Mouse (Mus musculus) liver, embryonic 11.5 days (tissue): Measurements from ENCODE around the gene Ube2c. TPM values are rescaled to one million over a fixed set of nuclear protein-coding genes. Genes with fewer than 3 reads are reported as not detected.

Source experiments
- ATAC-seq: fragments of 200-750 bp; cut with Nextera tagmentation; replicated peaks from 2 replicates; pipeline ENCODE4 v1.8.0; 2017; ENCODE audit warnings: moderate number of reproducible peaks, mild to moderate bottlenecking, moderate TSS enrichment, moderate library complexity; ENCODE audit not compliant: low FRiP score
- DNase-seq: peaks from one replicate; pipeline ENCODE4 v3.0.0-alpha.2; 2017; ENCODE audit warnings: low spot score
- H3K27ac ChIP-seq: fragments of 300-500 bp; sonication (generic); 2 replicates; pipeline ENCODE4 v1.5.1; 2014; ENCODE audit warnings: mild to moderate bottlenecking, low read depth, low read length, control low read depth
- H3K27me3 ChIP-seq: fragments of 300-500 bp; sonication (generic); replicated peaks from 2 replicates; pipeline ENCODE4 v1.6.1; 2014; ENCODE audit warnings: low read length, mixed read lengths; ENCODE audit not compliant: control insufficient read depth, insufficient read depth
- H3K36me3 ChIP-seq: fragments of 300-500 bp; sonication (generic); 2 replicates; pipeline ENCODE4 v1.6.1; 2014; ENCODE audit warnings: mild to moderate bottlenecking, low read length, moderate library complexity, mixed read lengths; ENCODE audit not compliant: control insufficient read depth, insufficient read depth
- H3K4me1 ChIP-seq: fragments of 300-500 bp; sonication (generic); replicated peaks from 2 replicates; pipeline ENCODE4 v1.6.1; 2014; ENCODE audit warnings: low read length, mixed read lengths; ENCODE audit not compliant: control insufficient read depth, insufficient read depth
- H3K4me2 ChIP-seq: fragments of 300-500 bp; sonication (generic); 2 replicates; pipeline ENCODE4 v1.6.1; 2014; ENCODE audit warnings: mild to moderate bottlenecking, control low read depth, moderate library complexity
- H3K4me3 ChIP-seq: fragments of 300-500 bp; sonication (generic); 2 replicates; pipeline ENCODE4 v1.5.1; 2014; ENCODE audit warnings: low read depth, low read length, control low read depth
- H3K9ac ChIP-seq: fragments of 300-500 bp; sonication (generic); 2 replicates; pipeline ENCODE4 v1.6.1; 2014; ENCODE audit warnings: low read depth, low read length, control low read depth
- H3K9me3 ChIP-seq: fragments of 300-500 bp; sonication (generic); 2 replicates; pipeline ENCODE4 v1.6.1; 2016; ENCODE audit warnings: low read length, inconsistent platforms, mixed read lengths; ENCODE audit not compliant: control insufficient read depth
- WGBS: fragments of 180-500 bp; shearing (Covaris S2); extraction: QIAGEN DNeasy Blood & Tissue Kit; methylation state at CpG from one replicate; pipeline ENCODE4 v1.1.7; 2014; 5-methylcytosine and 5-hydroxymethylcytosine counted together
- polyA plus RNA-seq: library from polyadenylated mRNA; unstranded; fragments of >200 nt; fragmentation: Nextera tagmentation; extraction: Ambion mirVana; gene quantifications from 2 replicates; pipeline ENCODE4 v1.2.1, GENCODE M21; 2014

Ube2c gene
- polyA plus RNA-seq, 1 experiment from 2014 or later = 522 TPM

- Histone ChIP-seq H3K9me3 (no peaks in the 10 kb centered on the region), H3K27me3 (no peaks in the 10 kb centered on the region), H3K4me3 (no peak overlapping the region), H3K9ac (no peak overlapping the region), H3K4me1 (peaks cover 6% of the 10 kb centered on the region; the same call in 1 of the 2 replicates), H3K36me3 (0 out of 2 replicates have a peak, but pooled peaks cover 3% of the 10 kb centered on the region), H3K4me2 (no peak overlapping the region), H3K27ac (0 out of 2 replicates have a peak overlapping the region, but pooled peaks have one; percentile 57)
- 70% methylated on average over 5 of the region's 5 CpGs for WGBS
- ATAC-seq = peak; percentile 35; the same call in 1 of the 2 replicates
- DNase-seq = no peak
These were observed 45.6 kb downstream of the Ube2c start for GRCm38 (mm10) chr2:164815348-164815747.

- Histone ChIP-seq H3K36me3 (0 out of 2 replicates have a peak, but pooled peaks cover 3% of the 10 kb centered on the region), H3K9ac (no peak overlapping the region), H3K9me3 (no peaks in the 10 kb centered on the region), H3K4me1 (peaks cover 6% of the 10 kb centered on the region; the same call in 1 of the 2 replicates), H3K4me2 (no peak overlapping the region), H3K27me3 (no peaks in the 10 kb centered on the region), H3K4me3 (no peak overlapping the region), H3K27ac (0 out of 2 replicates have a peak overlapping the region, but pooled peaks have one; percentile 57)
- ATAC-seq (peak; percentile 74), DNase-seq (no peak)
- WGBS = 70% methylated on average over 8 of the region's 8 CpGs
These were observed 46.1 kb downstream of the Ube2c start for GRCm38 (mm10) chr2:164815821-164816220.

- Histone ChIP-seq H3K36me3 (0 out of 2 replicates have a peak, but pooled peaks cover 3% of the 10 kb centered on the region), H3K4me2 (no peak overlapping the region), H3K4me3 (no peak overlapping the region), H3K9ac (no peak overlapping the region), H3K27ac (no peak overlapping the region), H3K9me3 (no peaks in the 10 kb centered on the region), H3K4me1 (peaks cover 6% of the 10 kb centered on the region; the same call in 1 of the 2 replicates), H3K27me3 (no peaks in the 10 kb centered on the region)
- DNase-seq (no peak), ATAC-seq (no peak)
- 80% methylated on average over 6 of the region's 6 CpGs for WGBS
These were observed 47.5 kb downstream of the Ube2c start for GRCm38 (mm10) chr2:164817206-164817605.

- Histone ChIP-seq H3K27me3 (no peaks in the 10 kb centered on the region), H3K9ac (no peak overlapping the region), H3K4me2 (no peak overlapping the region), H3K4me3 (no peak overlapping the region), H3K36me3 (0 out of 2 replicates have a peak, but pooled peaks cover 2% of the 10 kb centered on the region), H3K9me3 (no peaks in the 10 kb centered on the region), H3K27ac (0 out of 2 replicates have a peak overlapping the region, but pooled peaks have one; percentile 5), H3K4me1 (peaks cover 6% of the 10 kb centered on the region; the same call in 1 of the 2 replicates)
- WGBS = 80% methylated on average over 5 of the region's 5 CpGs
- DNase-seq (no peak), ATAC-seq (no peak)
These were observed 48.0 kb downstream of the Ube2c start for GRCm38 (mm10) chr2:164817703-164818102.

GRCm38 (mm10) chr2:164821060-164821459 is 51.4 kb downstream of the Ube2c start:
- DNase-seq = no peak
- Histone ChIP-seq H3K4me3 (no peak overlapping the region), H3K4me1 (peaks cover 7% of the 10 kb centered on the region), H3K36me3 (peaks cover 10% of the 10 kb centered on the region), H3K27me3 (no peaks in the 10 kb centered on the region), H3K9ac (no peak overlapping the region), H3K9me3 (no peaks in the 10 kb centered on the region), H3K27ac (no peak overlapping the region), H3K4me2 (no peak overlapping the region)
- 87% methylated on average over 6 of the region's 6 CpGs for WGBS
- ATAC-seq = no peak

- Histone ChIP-seq H3K36me3 (peaks cover 16% of the 10 kb centered on the region), H3K4me3 (peak within 1 kb of the TSS; percentile 77), H3K4me2 (peak within 1 kb of the TSS; percentile 79), H3K27ac (peak within 1 kb of the TSS; percentile 57; the same call in 1 of the 2 replicates), H3K9me3 (no peaks in the 10 kb centered on the region), H3K27me3 (no peaks in the 10 kb centered on the region), H3K4me1 (peaks cover 8% of the 10 kb centered on the region), H3K9ac (peak within 1 kb of the TSS; percentile 75)
- WGBS = 2% methylated on average over 32 of the region's 32 CpGs
- ATAC-seq = peak; percentile 99
- peak; percentile 99 for DNase-seq
These were observed 53.0 kb downstream of the Ube2c start, which contains the start of gene Zswim1 for GRCm38 (mm10) chr2:164822636-164823165. Gene Zswim1 (plus strand): TSS chr2:164822686.

- WGBS = 2% methylated on average over 10 of the region's 10 CpGs
- H3K27me3 ChIP-seq = no peaks in the 10 kb centered on the region
- peak overlapping the region; percentile 77 for H3K4me3 ChIP-seq
- peaks cover 5% of the 10 kb centered on the region; the same call in 1 of the 2 replicates for H3K4me1 ChIP-seq
- H3K9me3 ChIP-seq = no peaks in the 10 kb centered on the region
- peak overlapping the region; percentile 57; the same call in 1 of the 2 replicates for H3K27ac ChIP-seq
- H3K36me3 ChIP-seq = peaks cover 16% of the 10 kb centered on the region
- H3K9ac ChIP-seq = peak overlapping the region; percentile 75
- peak; percentile 70 for ATAC-seq
- H3K4me2 ChIP-seq = peak overlapping the region; percentile 79
- DNase-seq = no peak
These were observed 53.5 kb downstream of the Ube2c start for GRCm38 (mm10) chr2:164823181-164823585.

GRCm38 (mm10) chr2:164823969-164824368 is 54.3 kb downstream of the Ube2c start:
- ATAC-seq (no peak), DNase-seq (no peak)
- Histone ChIP-seq H3K27ac (no peak overlapping the region), H3K9me3 (no peaks in the 10 kb centered on the region), H3K4me3 (peak overlapping the region; percentile 77; the same call in 1 of the 2 replicates), H3K27me3 (no peaks in the 10 kb centered on the region), H3K4me2 (peak overlapping the region; percentile 79), H3K36me3 (peaks cover 16% of the 10 kb centered on the region), H3K9ac (no peak overlapping the region), H3K4me1 (peaks cover 5% of the 10 kb centered on the region; the same call in 1 of the 2 replicates)
- 89% methylated on average over 4 of the region's 4 CpGs for WGBS

GRCm38 (mm10) chr2:164825521-164825920 is 55.8 kb downstream of the Ube2c start:
- no peak overlapping the region for H3K27ac ChIP-seq
- H3K27me3 ChIP-seq = no peaks in the 10 kb centered on the region
- ATAC-seq (no peak), DNase-seq (no peak)
- no peak overlapping the region for H3K9ac ChIP-seq
- no peak overlapping the region for H3K4me3 ChIP-seq
- peaks cover 5% of the 10 kb centered on the region; the same call in 1 of the 2 replicates for H3K4me1 ChIP-seq
- H3K9me3 ChIP-seq = no peaks in the 10 kb centered on the region
- 95% methylated on average over 17 of the region's 17 CpGs for WGBS
- H3K4me2 ChIP-seq = no peak overlapping the region
- peaks cover 16% of the 10 kb centered on the region for H3K36me3 ChIP-seq
